Mouse (Mus musculus): ENCODE measurements at regions not wholly inside any gene's neighbourhood (a gene's known extent, or its start where the extent isn't known, plus 50 kb on each side); places are given as distances from the start of the nearest gene placed in this dataset.

DNA sequence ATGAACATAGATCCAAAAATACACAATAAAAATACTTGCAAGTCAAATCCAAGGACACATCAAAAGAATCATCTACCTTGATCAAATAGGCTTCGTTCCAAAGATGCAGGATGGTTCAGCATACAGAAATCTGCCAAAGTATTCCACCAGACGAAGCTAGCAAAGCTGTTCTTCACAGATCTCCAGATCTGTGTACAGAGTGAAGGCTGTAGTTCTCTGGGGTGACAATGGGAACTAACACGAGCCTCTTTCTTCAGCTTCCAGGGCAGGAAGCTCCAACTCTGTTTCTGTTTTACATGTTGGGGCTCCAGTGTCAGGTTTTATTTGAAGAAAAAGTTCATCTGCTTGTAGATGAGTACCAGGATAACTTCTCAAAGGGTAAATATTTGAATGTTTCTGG, 515.3 kb upstream of the Got2 start:
- TF ChIP-seq CTCF (IDR thresholded peaks at IDR 0.05; ENCODE audit: control insufficient read depth, insufficient read depth, insufficient replicate concordance, low read depth, low read length), result no peak
- TF ChIP-seq POLR2A (IDR thresholded peaks at IDR 0.05; ENCODE audit: control insufficient read depth, low read depth, low read length), result no peak

Measured in testis, adult 2 months (tissue).